Mouse (Mus musculus) left cerebral cortex, adult 11 months (tissue): ENCODE measurements around the gene Ddx19a.
"Not testable (repeated sequence)": the region's sequence is repeated elsewhere in the genome, so short reads cannot be mapped to it uniquely, and the experiment has no call there.

Experiments used
- DNase-seq: peaks from one replicate; pipeline ENCODE4 v3.0.0; 2022; ENCODE audit warnings: low spot score

Ddx19a gene

DNA sequence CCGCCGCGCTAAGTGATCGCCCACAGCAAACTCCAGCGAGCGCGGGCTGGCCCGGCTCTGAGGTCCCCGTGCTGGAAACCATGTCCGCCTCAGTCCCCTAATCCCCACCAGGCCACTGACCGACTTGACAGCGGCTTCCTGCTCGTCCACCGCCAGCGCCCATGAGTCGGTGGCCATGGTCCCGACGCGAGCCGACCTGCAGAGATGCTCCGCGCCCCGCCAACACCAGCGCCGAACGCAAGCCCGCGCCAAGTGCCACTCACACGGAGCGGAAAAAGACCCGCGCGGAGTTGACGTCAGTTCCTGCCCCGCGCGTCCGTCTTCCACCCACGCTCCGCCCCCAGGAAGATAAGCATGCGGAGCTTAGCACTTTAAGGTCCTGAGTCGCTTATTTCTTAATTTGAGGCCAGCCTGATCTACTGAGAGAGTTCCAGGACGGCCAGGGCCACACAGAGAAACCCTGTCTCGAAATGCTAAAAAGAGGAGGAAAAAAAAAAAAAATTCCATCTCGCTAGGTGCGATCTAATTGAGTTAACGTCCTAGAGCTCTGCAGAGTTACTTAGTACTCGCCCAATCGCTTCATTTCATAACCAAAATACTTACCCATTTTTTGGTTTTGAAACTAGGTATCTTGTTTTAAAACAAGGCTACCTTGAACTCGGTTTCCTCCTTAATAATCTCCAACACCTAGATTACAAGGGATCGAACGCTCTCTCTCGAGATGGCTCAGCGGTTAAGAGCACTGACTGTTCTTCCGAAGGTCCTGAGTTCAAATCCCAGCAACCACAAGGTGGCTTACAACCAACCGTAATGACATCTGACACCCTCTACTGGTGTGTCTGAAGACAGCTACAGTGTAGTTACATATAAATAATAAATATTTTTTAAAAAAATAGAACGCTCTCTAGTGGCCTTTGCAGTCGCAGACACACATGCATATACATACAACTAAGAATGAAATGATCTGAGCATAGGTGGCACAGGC lies at the start of gene Ddx19a:
Gene Ddx19a, minus strand, starts transcription at position 254 of the 985 bp plus-strand sequence.
- peak; percentile 79 for DNase-seq

DNA sequence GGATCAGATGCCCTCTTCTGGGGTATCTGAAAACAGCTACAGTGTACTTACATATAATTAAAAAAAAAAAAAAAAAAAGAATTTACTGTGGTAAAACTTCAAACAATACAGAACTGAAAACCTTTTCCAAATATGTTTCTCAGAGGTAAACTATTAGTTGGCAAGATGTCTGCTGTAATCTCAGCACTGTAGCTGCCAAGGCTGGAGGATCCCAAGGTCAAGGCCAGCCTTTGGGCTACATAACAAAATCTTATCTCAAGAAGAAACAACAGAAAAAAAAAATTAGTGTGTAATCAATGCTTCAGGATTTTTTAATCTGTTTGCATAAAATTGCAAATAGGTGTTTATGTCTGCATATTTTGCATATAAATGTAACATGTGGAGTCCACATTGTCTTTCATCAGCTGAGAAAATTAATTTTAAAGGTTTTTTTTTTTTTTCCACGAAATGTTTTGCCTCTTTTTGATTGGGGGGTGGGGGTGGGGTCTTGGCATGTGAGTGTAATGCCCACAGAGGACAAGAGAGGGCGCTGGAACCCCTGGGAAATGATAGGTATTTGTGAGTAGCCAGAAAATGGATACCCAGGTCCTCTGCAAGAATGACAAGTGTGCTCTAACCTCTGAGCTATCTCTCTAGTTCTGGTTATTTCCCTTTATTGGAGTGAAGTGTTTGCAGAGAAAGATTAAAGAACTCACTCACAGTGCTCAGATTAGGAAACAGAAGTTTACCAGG lies 46.6 kb upstream of the Ddx19a start:
- DNase-seq: no peak

- DNase-seq: no peak
Observed at GRCm38 (mm10) chr8:111042546-111042945, 44.9 kb upstream of the Ddx19a start.

GRCm38 (mm10) chr8:111036591-111036990 lies 39.0 kb upstream of the Ddx19a start:
- DNase-seq: no peak

- DNase-seq: no peak
Observed at GRCm38 (mm10) chr8:111034276-111034675, 36.7 kb upstream of the Ddx19a start.

DNA sequence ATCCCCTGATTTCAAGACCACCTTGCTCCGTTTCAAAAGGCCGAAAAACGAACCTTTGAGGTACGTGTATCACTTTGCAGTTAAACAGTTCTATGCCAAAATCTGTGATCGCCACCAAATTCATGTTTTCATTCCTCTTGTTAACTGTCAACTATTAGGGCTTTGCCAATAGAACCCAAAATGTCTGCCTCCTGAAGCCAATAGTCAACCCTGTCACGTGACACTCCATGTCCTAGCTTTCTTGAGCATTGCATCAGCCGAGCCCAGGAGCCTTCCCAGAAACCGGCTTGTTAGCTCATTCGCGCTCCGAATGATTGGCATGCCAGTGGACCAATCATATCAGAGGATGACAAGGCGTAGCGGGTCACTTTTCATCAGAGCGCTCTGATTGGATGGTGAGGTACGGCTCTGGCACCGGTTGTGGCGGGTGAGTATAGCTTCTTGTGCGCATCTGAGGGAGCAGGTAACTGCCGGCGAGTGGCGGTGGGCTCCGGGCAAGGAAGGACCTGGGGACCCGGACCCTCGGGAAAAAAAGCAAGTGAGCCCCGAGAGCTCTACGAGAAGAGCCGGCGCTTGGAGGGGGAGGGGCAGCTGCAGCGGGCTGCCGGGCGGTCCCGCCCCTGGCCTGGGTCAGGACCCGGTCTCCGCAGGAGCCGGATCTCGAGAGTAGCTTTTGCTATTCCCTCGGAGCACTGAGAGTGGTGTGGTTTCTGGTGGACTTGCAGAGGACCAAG lies 36.0 kb upstream of the Ddx19a start:
- DNase-seq: peak; percentile 99

DNA sequence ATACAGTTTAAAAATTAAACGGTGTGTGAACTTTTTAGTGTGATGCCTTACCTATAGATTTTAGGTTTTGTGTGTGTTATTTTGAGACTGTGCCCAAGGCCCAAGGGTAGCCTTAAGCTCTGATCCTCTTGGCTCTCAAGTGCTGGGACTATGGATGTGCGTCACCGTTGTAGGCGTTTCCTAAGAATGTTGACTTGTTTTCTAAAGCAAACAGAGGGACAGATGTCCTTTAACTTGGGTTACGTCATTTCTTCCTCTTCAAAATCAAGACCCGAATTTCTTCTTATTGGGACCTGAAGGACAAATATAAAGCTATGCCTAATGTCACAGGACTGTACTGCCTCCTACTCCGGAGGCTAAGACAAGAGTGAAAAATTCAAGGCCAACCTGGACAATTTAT lies 35.3 kb upstream of the Ddx19a start, which contains the start of gene Aars:
Gene Aars, plus strand, starts transcription at position 229 of the 400 bp plus-strand sequence.
- DNase-seq: no peak

- DNase-seq: no peak
Observed at GRCm38 (mm10) chr8:111031572-111031971, 34.0 kb upstream of the Ddx19a start, which contains the start of gene Ddx19b. Ddx19b (minus strand) TSS chr8:111031751.

DNA sequence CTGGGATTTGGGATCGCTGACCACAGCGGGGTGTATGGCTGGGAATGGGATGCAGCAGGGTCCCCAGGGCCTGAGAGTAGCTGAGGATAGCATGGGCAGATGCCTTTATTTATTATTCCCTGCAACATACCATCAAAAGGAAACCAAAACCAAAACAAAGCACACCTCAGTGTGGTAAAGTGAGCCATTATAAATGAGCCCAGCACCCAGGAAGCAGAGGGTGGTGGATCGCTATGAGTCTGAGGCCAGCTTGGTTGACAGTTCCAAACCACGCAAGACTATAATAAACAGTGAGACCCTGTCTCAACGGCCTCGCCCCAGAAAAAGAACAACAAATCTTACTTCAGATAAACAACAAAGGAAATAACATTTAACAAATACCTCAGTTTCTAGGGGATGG lies 32.4 kb upstream of the Ddx19a start:
- no peak for DNase-seq

DNA sequence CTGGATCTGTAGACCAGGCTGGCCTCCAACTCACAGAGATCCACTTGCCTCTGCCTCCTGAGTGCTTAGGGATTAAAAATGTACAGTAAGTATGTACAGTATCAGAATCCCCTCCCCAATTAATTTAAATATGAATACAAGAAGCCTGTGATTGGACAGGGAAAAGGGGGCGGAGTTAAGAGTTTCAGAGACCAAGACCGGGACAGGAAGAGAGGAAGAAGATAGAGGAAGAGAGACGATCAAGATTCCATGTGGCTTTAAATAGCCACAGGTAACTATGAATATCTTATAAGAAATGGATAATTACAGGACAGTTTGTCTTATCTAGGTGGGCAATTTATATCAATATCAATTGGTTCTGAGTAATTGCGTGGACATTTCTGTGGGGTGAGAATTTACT lies 32.0 kb upstream of the Ddx19a start:
- DNase-seq: no peak

- peak; percentile 67 for DNase-seq
Observed at GRCm38 (mm10) chr8:111027391-111027937, 29.9 kb upstream of the Ddx19a start.

- not testable (repeated sequence) for DNase-seq
Observed at GRCm38 (mm10) chr8:111026609-111027008, 29.0 kb upstream of the Ddx19a start.

DNA sequence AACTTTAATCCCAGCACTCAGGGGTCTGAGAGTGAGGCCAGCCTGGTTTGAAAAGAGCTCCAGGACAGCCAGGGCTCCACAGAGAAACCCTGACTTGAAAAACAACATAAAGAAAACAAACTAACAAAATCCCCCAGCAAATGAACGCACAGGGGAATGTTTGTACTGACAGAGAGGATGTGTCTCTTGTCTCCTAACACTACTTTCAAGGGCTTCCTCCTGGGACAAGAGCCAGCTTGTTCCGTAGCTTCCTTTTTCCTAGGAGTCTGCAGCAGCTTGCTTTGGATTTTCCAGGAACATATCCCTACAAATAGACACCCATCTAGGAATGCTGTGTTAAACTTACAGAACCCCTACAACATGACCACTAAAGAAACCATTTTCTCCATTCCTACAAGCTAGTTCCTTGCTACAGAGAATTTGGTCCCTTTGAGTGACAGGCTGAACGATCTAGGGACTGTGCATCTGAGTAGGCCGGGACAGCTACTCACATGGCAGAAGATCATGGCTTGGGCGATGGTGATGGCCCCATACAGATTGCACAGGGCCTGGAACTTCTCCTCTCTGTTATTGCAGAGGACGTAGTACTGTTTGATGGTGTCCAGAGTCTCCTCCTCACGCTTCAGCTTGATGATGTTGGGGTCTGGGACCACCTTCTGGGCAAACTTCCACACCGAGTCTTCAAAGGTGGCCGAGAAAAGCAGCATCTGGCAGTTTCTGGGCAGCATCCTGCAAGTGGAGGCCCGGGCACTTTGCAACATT lies 12.8 kb upstream of the Ddx19a start:
- not testable (repeated sequence) for DNase-seq

GRCm38 (mm10) chr8:110996641-110997430 lies 764 bp downstream of the Ddx19a start:
- no peak for DNase-seq

DNA sequence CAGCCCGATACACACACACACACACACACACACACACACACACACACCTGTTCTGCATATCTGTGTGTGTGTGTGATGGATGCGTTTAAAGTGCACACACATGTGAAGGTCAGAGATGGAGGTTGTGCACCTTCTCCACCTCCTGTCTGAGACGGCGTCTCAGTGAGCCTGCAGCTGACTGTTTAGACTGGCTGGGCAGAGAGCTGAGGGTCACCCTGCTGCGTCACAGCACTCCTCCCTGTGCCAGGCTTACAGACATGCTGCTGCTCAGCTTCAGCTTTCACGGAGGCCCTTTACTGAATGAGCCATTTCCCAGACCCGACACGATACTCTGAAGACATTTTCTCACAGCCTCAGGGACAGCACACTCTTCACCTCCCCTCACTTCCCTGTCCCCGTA lies 7.6 kb downstream of the Ddx19a start:
- no peak for DNase-seq

GRCm38 (mm10) chr8:110987805-110988744 lies 9.5 kb downstream of the Ddx19a start:
- no peak for DNase-seq

DNA sequence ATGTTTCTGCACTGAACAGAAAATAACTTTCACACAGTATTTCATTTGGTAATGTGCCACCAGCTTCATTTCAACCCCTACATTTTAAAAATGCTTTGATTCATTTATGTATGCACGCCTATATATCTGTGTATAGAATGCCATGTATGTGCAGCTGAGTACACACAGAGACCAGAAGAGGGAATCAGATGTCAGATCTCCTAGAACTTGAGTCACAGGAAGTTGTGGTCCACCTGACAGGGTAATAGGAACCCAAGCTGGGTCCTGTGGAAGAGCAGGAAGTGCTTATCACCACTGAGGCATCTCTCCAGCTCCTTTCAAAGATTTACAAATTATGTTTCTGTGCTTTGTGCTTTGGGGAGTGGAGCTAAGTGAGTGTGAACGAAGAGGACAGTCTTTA lies 16.3 kb downstream of the Ddx19a start:
- no peak for DNase-seq

DNA sequence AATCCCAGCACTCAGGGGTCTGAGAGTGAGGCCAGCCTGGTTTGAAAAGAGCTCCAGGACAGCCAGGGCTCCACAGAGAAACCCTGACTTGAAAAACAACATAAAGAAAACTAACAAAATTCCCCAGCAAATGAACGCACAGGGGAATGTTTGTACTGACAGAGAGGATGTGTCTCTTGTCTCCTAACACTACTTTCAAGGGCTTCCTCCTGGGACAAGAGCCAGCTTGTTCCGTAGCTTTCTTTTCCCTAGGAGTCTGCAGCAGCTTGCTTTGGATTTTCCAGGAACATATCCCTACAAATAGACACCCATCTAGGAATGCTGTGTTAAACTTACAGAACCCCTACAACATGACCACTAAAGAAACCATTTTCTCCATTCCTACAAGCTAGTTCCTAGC lies 19.6 kb downstream of the Ddx19a start:
- not testable (repeated sequence) for DNase-seq

- DNase-seq: not testable (repeated sequence)
Observed at GRCm38 (mm10) chr8:110976532-110976931, 21.1 kb downstream of the Ddx19a start.
